Mouse (Mus musculus) embryonic facial prominence, embryonic 12.5 days (tissue): Measurements from ENCODE around the gene Kbtbd12. TPM values are rescaled to one million over a fixed set of nuclear protein-coding genes. Genes with fewer than 3 reads are reported as not detected.

Source experiments
- ATAC-seq: fragments of 200-750 bp; cut with Nextera tagmentation; 2 replicates; pipeline ENCODE4 v1.8.0; 2017; ENCODE audit not compliant: insufficient number of reproducible peaks, insufficient read depth, low FRiP score, low TSS enrichment
- H3K27ac ChIP-seq: fragments of 300-500 bp; sonication (generic); 2 replicates; pipeline ENCODE4 v1.5.1; 2016; ENCODE audit warnings: mild to moderate bottlenecking
- H3K27me3 ChIP-seq: fragments of 300-500 bp; sonication (generic); 2 replicates; pipeline ENCODE4 v1.6.1; 2016; ENCODE audit warnings: mild to moderate bottlenecking, moderate library complexity
- H3K36me3 ChIP-seq: fragments of 300-500 bp; sonication (generic); 2 replicates; pipeline ENCODE4 v1.6.1; 2016; ENCODE audit warnings: mild to moderate bottlenecking
- H3K4me1 ChIP-seq: fragments of 300-500 bp; sonication (generic); 2 replicates; pipeline ENCODE4 v1.6.1; 2016
- H3K4me2 ChIP-seq: fragments of 300-500 bp; sonication (generic); replicated peaks from 2 replicates; pipeline ENCODE4 v1.6.1; 2016; ENCODE audit warnings: mild to moderate bottlenecking, moderate library complexity
- H3K4me3 ChIP-seq: fragments of 300-500 bp; sonication (generic); 2 replicates; pipeline ENCODE4 v1.5.1; 2016; ENCODE audit warnings: mild to moderate bottlenecking
- H3K9ac ChIP-seq: fragments of 300-500 bp; sonication (generic); 2 replicates; pipeline ENCODE4 v1.6.1; 2016; ENCODE audit warnings: mild to moderate bottlenecking, moderate library complexity
- H3K9me3 ChIP-seq: fragments of 300-500 bp; sonication (generic); 2 replicates; pipeline ENCODE4 v1.6.1; 2016; ENCODE audit warnings: mild to moderate bottlenecking, moderate library complexity
- WGBS: fragments of 180-500 bp; shearing (Covaris S2); methylation state at CpG from one replicate; pipeline ENCODE4 v1.1.7; 2016; 5-methylcytosine and 5-hydroxymethylcytosine counted together
- polyA plus RNA-seq: library from polyadenylated mRNA; unstranded; fragments of >200 nt; fragmentation: Nextera tagmentation; extraction: Ambion mirVana; gene quantifications from 2 replicates; pipeline ENCODE4 v1.2.1, GENCODE M21; 2016

Kbtbd12 gene
- polyA plus RNA-seq, 1 experiment from 2014 or later = not detected

DNA sequence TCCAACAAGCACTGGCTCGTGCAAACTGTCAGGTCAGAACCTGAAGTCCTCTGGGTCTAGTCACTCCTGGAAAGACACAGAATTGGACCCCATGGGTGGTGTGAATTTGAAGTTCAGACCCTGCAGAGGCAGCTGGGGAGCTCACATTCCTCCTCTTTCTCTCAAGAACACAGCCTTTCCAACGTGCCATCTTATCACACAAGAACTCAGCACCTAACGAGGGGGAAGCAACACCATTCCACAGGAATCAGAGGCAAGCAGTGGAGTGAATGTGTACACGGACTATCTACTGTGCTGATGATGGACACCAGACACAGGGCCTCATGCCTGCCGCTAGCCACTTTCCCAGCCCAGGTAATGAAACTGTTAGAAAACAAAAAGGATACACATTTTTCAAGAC is 121.1 kb downstream of the Kbtbd12 start:
- 80% methylated on average over 5 of the region's 5 CpGs for WGBS
- peaks cover 14% of the 10 kb centered on the region for H3K4me1 ChIP-seq
- 0 out of 2 replicates have a peak overlapping the region, but pooled peaks have one; percentile 16 for H3K4me3 ChIP-seq
- no peak overlapping the region for H3K27ac ChIP-seq
- H3K36me3 ChIP-seq = peaks cover 43% of the 10 kb centered on the region
- no peaks in the 10 kb centered on the region for H3K27me3 ChIP-seq
- H3K9ac ChIP-seq = peak overlapping the region; percentile 54
- no peaks in the 10 kb centered on the region for H3K9me3 ChIP-seq
- no peak for ATAC-seq
- H3K4me2 ChIP-seq = peak overlapping the region; percentile 61

DNA sequence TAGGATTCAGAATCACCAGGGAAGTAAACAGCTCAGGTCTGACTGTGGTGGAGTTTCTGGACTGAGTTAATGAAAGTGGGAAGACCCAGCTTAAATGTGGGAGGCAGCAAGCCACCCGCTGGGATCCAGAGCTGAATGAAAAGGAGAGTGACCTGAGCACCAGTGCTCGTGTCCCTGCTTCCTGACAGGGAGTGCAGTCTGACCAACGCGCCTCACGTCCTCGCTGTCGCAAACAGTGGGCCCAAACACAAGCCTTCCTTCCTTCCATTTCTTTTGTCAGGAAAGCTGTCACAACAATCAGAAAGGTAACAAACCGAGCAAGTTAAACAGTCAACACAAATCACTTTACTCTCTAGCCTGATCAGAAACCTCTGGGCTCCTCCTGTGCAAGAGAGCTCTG is 121.8 kb downstream of the Kbtbd12 start:
- Histone ChIP-seq H3K9ac (no peak overlapping the region), H3K4me2 (no peak overlapping the region), H3K9me3 (no peaks in the 10 kb centered on the region), H3K27me3 (no peaks in the 10 kb centered on the region), H3K4me3 (no peak overlapping the region), H3K4me1 (peaks cover 14% of the 10 kb centered on the region), H3K27ac (no peak overlapping the region), H3K36me3 (peaks cover 50% of the 10 kb centered on the region)
- ATAC-seq = no peak
- 92% methylated on average over 8 of the region's 8 CpGs for WGBS

GRCm38 (mm10) chr6:88514546-88514945 is 123.2 kb downstream of the Kbtbd12 start:
- Histone ChIP-seq H3K27ac (no peak overlapping the region), H3K4me2 (no peak overlapping the region), H3K27me3 (no peaks in the 10 kb centered on the region), H3K9ac (no peak overlapping the region), H3K36me3 (peaks cover 65% of the 10 kb centered on the region), H3K4me1 (peaks cover 13% of the 10 kb centered on the region), H3K4me3 (no peak overlapping the region), H3K9me3 (no peaks in the 10 kb centered on the region)
- ATAC-seq = no peak
- WGBS = 94% methylated on average over 4 of the region's 4 CpGs

GRCm38 (mm10) chr6:88513984-88514383 is 123.8 kb downstream of the Kbtbd12 start:
- Histone ChIP-seq H3K27me3 (no peaks in the 10 kb centered on the region), H3K4me3 (no peak overlapping the region), H3K9me3 (no peaks in the 10 kb centered on the region), H3K27ac (no peak overlapping the region), H3K9ac (no peak overlapping the region), H3K4me2 (no peak overlapping the region), H3K36me3 (peaks cover 69% of the 10 kb centered on the region), H3K4me1 (peaks cover 9% of the 10 kb centered on the region)
- ATAC-seq = no peak
- WGBS = 86% methylated on average over 8 of the region's 8 CpGs

DNA sequence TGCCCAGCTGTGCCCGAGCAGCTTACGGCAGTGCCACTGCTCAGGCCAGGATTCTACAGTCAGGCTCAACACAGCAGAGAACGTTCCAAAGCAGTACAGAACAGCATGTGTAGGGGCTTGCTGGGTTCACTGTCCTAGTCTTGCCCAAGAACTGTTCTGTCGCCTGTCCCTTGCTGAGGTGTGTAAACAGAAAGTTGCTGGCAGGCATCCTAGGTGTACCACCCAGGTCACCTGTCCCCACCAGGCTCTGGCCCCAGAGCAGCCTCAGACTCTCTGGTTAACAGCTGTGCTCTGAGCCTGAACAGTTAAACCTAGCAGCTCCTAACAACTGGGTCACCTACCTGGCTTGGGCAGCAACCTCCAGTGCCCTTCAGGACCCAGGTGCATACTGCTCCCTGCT is 134.7 kb downstream of the Kbtbd12 start:
- 90% methylated on average over 4 of the region's 4 CpGs for WGBS
- H3K36me3 ChIP-seq = peaks cover 60% of the 10 kb centered on the region

GRCm38 (mm10) chr6:88502030-88502970 is 135.4 kb downstream of the Kbtbd12 start:
- no peak for ATAC-seq

More for the DNA sequence above, 134.7 kb downstream of the Kbtbd12 start:
- ATAC-seq = no peak
- H3K9me3 ChIP-seq = no peaks in the 10 kb centered on the region
- no peak overlapping the region for H3K9ac ChIP-seq
- no peak overlapping the region for H3K27ac ChIP-seq
- H3K4me3 ChIP-seq = no peak overlapping the region
- no peak overlapping the region for H3K4me2 ChIP-seq
- H3K4me1 ChIP-seq = 0 out of 2 replicates have a peak, but pooled peaks cover 5% of the 10 kb centered on the region
- H3K27me3 ChIP-seq = no peaks in the 10 kb centered on the region

DNA sequence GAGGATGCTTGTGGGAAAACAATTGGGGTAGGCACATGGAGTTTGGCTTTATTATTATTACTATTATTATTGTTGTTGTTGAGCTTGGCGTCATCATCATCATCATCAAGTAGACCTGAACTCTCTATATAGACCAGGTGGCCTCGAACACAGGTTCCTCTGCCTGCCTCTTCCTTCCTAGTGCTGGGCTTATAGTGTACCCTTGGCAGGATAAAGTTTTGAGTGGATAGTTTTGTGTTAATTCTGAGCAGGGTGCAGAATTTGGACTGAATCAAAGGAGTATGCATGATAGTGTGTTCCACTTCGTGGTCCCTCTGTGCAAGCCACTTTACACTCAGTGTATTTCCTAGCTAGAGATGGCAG is 137.4 kb downstream of the Kbtbd12 start:
- Histone ChIP-seq H3K27me3 (no peaks in the 10 kb centered on the region), H3K4me1 (0 out of 2 replicates have a peak, but pooled peaks cover 5% of the 10 kb centered on the region), H3K9ac (peak overlapping the region; percentile 68; the same call in 1 of the 2 replicates), H3K4me3 (peak overlapping the region; percentile 57), H3K4me2 (peak overlapping the region; percentile 97), H3K9me3 (no peaks in the 10 kb centered on the region), H3K36me3 (peaks cover 54% of the 10 kb centered on the region), H3K27ac (no peak overlapping the region)
- WGBS = 6% methylated on average over 3 of the region's 3 CpGs
- ATAC-seq = no peak

More at GRCm38 (mm10) chr6:88502030-88502970, 135.4 kb downstream of the Kbtbd12 start:
- Histone ChIP-seq H3K4me3 (no peak overlapping the region), H3K4me2 (no peak overlapping the region), H3K27me3 (no peaks in the 10 kb centered on the region), H3K4me1 (0 out of 2 replicates have a peak, but pooled peaks cover 5% of the 10 kb centered on the region), H3K9me3 (no peaks in the 10 kb centered on the region), H3K9ac (no peak overlapping the region), H3K27ac (no peak overlapping the region), H3K36me3 (peaks cover 59% of the 10 kb centered on the region)
- WGBS = 75% methylated on average over 13 of the region's 13 CpGs

- Histone ChIP-seq H3K4me2 (peak overlapping the region; percentile 97), H3K27ac (no peak overlapping the region), H3K9me3 (no peaks in the 10 kb centered on the region), H3K9ac (peak overlapping the region; percentile 68), H3K27me3 (no peaks in the 10 kb centered on the region), H3K4me1 (0 out of 2 replicates have a peak, but pooled peaks cover 5% of the 10 kb centered on the region), H3K36me3 (peaks cover 49% of the 10 kb centered on the region), H3K4me3 (peak overlapping the region; percentile 57)
- peak; percentile 79 for ATAC-seq
- WGBS = 3% methylated on average over 76 of the region's 76 CpGs
Observed at GRCm38 (mm10) chr6:88499481-88500404, 138.0 kb downstream of the Kbtbd12 start.

Other genes with a start within 250 kb of the Kbtbd12 start
- gene Eefsec, start 191.4 kb downstream of the Kbtbd12 start, polyA plus RNA-seq = 37.2 and 38.1 TPM in 2 replicates
- 152 and 154 TPM in 2 replicates for gene Ruvbl1, start 172.5 kb downstream of the Kbtbd12 start, polyA plus RNA-seq
- 237 and 245 TPM in 2 replicates for gene Sec61a1, start 119.0 kb downstream of the Kbtbd12 start, polyA plus RNA-seq
- 8.0 and 8.4 TPM in 2 replicates for gene Mgll, start 86.5 kb upstream of the Kbtbd12 start, polyA plus RNA-seq
- 28.8 and 33.7 TPM in 2 replicates for gene Abtb1, start 204.0 kb upstream of the Kbtbd12 start, polyA plus RNA-seq
- gene Podxl2, start 237.1 kb upstream of the Kbtbd12 start, polyA plus RNA-seq = 138 and 153 TPM in 2 replicates